Mouse (Mus musculus) spleen, adult 2 months (tissue): ENCODE measurements around the gene Wasl.

ENCODE experiments used
- CTCF ChIP-seq: fragments of 200-500 bp; IDR thresholded peaks from 2 replicates; pipeline ENCODE4 v1.5.1; 2011; ENCODE audit warnings: mild to moderate bottlenecking, inconsistent platforms; ENCODE audit not compliant: insufficient read depth, insufficient read length, insufficient replicate concordance; ENCODE audit errors: extremely low read depth
- POLR2A ChIP-seq: fragments of 200-500 bp; IDR thresholded peaks from 2 replicates; pipeline ENCODE4 v1.6.1; 2011; ENCODE audit warnings: low read depth, low read length, inconsistent platforms

- no peak for TF ChIP-seq POLR2A
- no peak for TF ChIP-seq CTCF
These were observed 36.3 kb downstream of the Wasl start for GRCm38 (mm10) chr6:24628499-24628898.
